Mouse (Mus musculus) G1E (cell line): Measurements from ENCODE around the gene Fgfr2. TPM values are rescaled to one million over a fixed set of nuclear protein-coding genes. Genes with fewer than 3 reads are reported as not detected.
"Not testable (repeated sequence)": the region's sequence is repeated elsewhere in the genome, so short reads cannot be mapped to it uniquely, and the experiment has no call there.

Source experiments
- ATAC-seq: 2 replicates; pipeline ENCODE4 v1.8.0; 2016; ENCODE audit warnings: mild to moderate bottlenecking; ENCODE audit not compliant: insufficient number of reproducible peaks, poor library complexity, low FRiP score, severe bottlenecking; ENCODE audit errors: extremely low read depth
- DNase-seq: peaks from one replicate; pipeline ENCODE4 v3.0.0; 2012; ENCODE audit warnings: low spot score
- H3K27me3 ChIP-seq: 2 replicates; pipeline ENCODE4 v1.6.1; 2012; ENCODE audit warnings: mild to moderate bottlenecking, low read length, inconsistent platforms; ENCODE audit not compliant: insufficient read depth
- H3K36me3 ChIP-seq: replicated peaks from 2 replicates; pipeline ENCODE3; 2012; ENCODE audit warnings: mild to moderate bottlenecking, inconsistent platforms
- H3K4me1 ChIP-seq: 2 replicates; pipeline ENCODE4 v1.6.1; 2012; ENCODE audit warnings: low read depth, low read length, inconsistent platforms, mixed read lengths; ENCODE audit not compliant: insufficient read depth
- H3K4me3 ChIP-seq: 2 replicates; pipeline ENCODE4 v1.5.1; 2012; ENCODE audit warnings: low read depth, mild to moderate bottlenecking, inconsistent platforms, low read length, moderate library complexity, mixed read lengths
- H3K9me3 ChIP-seq: replicated peaks from 2 replicates; pipeline ENCODE4 v1.6.1; 2012; ENCODE audit warnings: inconsistent platforms
- CTCF ChIP-seq: IDR thresholded peaks from 2 replicates; pipeline ENCODE4 v1.5.1; 2012; ENCODE audit warnings: low read depth, low read length, inconsistent platforms, mixed read lengths
- GATA1 ChIP-seq: IDR thresholded peaks from 2 replicates; pipeline ENCODE4 v1.6.1; 2012; ENCODE audit warnings: borderline replicate concordance, low read length, inconsistent platforms, mixed read lengths
- GATA2 ChIP-seq: IDR thresholded peaks from 2 replicates; pipeline ENCODE4 v1.6.1; 2012; ENCODE audit warnings: low read depth, low read length, inconsistent platforms, borderline replicate concordance
- POLR2AphosphoS5 ChIP-seq: IDR thresholded peaks from 2 replicates; pipeline ENCODE4 v1.6.1; 2012; ENCODE audit warnings: low read depth, low read length, inconsistent platforms; ENCODE audit not compliant: insufficient replicate concordance
- TAL1 ChIP-seq: conservative IDR thresholded peaks from 2 replicates; pipeline ENCODE4 v1.6.1; 2012; ENCODE audit warnings: low read depth, low read length, inconsistent platforms, mixed read lengths
- polyA plus RNA-seq: library from polyadenylated mRNA; stranded (reverse); fragments of >175 nt; gene quantifications from 2 replicates; pipeline ENCODE4 v1.2.3, GENCODE M21; 2012
- total RNA-seq, 2 experiments: library from RNA; stranded (forward) in 1 of 2; stranded (reverse) in 1 of 2; fragments of 200-1000 nt in 1 of 2; fragments of >200 nt in 1 of 2; fragmentation: Nextera tagmentation in 1 of 2; gene quantifications; 2 replicates each; pipeline ENCODE4 v1.2.3; 2014 to 2017

Gene Fgfr2
- total and polyA plus RNA-seq, 3 experiments = 0.22 TPM; not detected in 2

DNA sequence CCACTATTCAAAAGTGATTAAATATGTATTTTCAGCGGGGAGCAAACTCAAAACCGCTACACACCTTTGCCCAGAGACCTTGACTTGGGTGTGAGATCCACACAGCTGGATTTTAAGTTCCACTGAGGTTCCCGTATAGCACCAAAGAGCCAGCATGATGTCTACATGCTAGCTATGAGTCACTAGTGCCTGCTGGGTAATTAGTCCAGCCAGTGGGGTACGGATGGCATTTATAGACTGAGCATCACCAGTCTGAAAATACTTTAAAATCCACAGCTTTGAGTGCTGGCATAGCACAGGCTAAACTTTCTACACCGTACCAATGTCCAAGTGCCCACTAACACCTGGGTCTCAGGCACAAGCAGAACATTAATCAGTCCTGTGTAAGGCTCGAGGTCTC lies 23.0 kb downstream of the Fgfr2 start:
- Histone ChIP-seq H3K36me3 (peaks cover 86% of the 10 kb centered on the region), H3K4me1 (peaks cover 5% of the 10 kb centered on the region; the same call in 1 of the 2 replicates), H3K4me3 (no peak overlapping the region), H3K27me3 (no peaks in the 10 kb centered on the region), H3K9me3 (no peaks in the 10 kb centered on the region)
- no peak for TF ChIP-seq GATA1
- ATAC-seq = no peak
- DNase-seq = no peak

DNA sequence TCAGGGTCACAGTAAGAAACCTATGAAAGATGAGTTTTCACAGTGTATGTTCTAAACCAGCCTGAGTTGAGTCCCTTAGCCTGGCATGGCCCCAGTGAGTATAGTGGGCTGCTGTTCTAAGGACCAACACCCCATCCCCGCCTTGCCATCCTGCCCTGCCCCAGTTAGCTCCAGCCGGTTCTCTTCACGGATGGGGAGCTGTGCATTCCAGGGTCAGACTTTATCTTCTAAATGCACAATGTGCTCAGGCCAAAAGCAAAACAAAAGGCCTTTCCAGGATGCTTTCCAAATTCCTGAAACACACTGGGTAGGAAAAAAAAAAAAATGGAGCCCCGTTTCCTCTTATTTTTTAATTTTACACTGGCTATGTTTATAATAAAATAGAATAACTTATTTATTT lies 23.9 kb downstream of the Fgfr2 start:
- no peak for TF ChIP-seq CTCF
- TF ChIP-seq POLR2AphosphoS5 = no peak
- TF ChIP-seq GATA2 = no peak
- no peak for TF ChIP-seq TAL1
- no peak for TF ChIP-seq GATA1
- H3K36me3 ChIP-seq = peaks cover 83% of the 10 kb centered on the region
- H3K4me1 ChIP-seq = peaks cover 5% of the 10 kb centered on the region; the same call in 1 of the 2 replicates
- no peaks in the 10 kb centered on the region for H3K9me3 ChIP-seq
- ATAC-seq = no peak
- no peak overlapping the region for H3K4me3 ChIP-seq
- no peak for DNase-seq
- no peaks in the 10 kb centered on the region for H3K27me3 ChIP-seq

- Histone ChIP-seq H3K4me1 (peaks cover under 1% of the 10 kb centered on the region; the same call in 1 of the 2 replicates), H3K9me3 (no peaks in the 10 kb centered on the region), H3K4me3 (no peak overlapping the region), H3K27me3 (no peaks in the 10 kb centered on the region), H3K36me3 (peaks cover 85% of the 10 kb centered on the region)
- DNase-seq = no peak
- TF ChIP-seq GATA2 (no peak), GATA1 (no peak), CTCF (no peak), TAL1 (no peak), POLR2AphosphoS5 (no peak)
- ATAC-seq = no peak
These were observed 24.9 kb downstream of the Fgfr2 start for GRCm38 (mm10) chr7:133098118-133098793.

GRCm38 (mm10) chr7:133095610-133096009 lies 27.5 kb downstream of the Fgfr2 start:
- H3K4me3 ChIP-seq, ATAC-seq, DNase-seq, H3K4me1 ChIP-seq, H3K9me3 ChIP-seq, H3K27me3 ChIP-seq: not testable (repeated sequence)
- H3K36me3 ChIP-seq = peaks cover 85% of the 10 kb centered on the region

DNA sequence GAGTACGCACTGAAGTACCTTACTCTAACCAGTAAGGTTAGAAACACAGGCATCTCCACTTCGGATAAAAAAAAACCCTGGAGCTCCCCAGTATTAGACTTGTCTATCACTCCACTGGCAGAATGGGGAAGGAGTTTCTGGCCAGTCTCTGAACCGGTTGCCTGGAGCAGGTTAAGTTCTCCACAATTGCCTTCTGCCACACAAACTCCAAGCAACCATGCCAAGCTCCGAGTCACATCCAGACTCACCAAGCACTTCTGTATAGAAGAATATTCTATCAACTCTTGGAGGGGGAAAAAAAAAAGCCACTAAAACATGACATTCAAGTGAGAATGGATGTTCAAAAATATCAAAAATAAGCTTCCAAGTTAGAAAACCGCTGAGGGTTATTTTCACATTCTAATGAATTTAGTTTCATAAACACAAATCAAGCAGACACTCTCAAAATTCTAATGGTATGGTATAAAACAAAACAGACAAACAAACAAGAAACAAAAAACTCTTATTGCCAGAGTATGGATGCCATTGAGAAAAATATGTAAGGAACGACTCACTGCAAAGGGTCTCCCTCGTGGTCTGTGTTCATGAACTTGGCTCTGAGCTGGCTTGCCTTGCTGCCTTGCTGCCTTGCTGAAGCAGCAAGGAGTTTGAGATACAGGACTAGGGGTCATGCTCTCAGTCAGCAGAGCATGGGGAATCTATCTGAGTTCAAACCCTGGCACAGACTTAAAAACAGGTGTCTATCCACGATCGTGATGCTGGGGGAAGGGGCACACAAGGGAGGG lies 28.2 kb downstream of the Fgfr2 start:
- no peaks in the 10 kb centered on the region for H3K27me3 ChIP-seq
- no peak for ATAC-seq
- no peaks in the 10 kb centered on the region for H3K9me3 ChIP-seq
- DNase-seq = no peak
- H3K4me3 ChIP-seq = no peak overlapping the region
- H3K4me1 ChIP-seq = peaks cover 8% of the 10 kb centered on the region; the same call in 1 of the 2 replicates
- no peak for TF ChIP-seq TAL1
- no peak for TF ChIP-seq GATA2
- no peak for TF ChIP-seq GATA1
- no peak for TF ChIP-seq POLR2AphosphoS5
- no peak for TF ChIP-seq CTCF
- peaks cover 84% of the 10 kb centered on the region for H3K36me3 ChIP-seq

- TF ChIP-seq CTCF (no peak), POLR2AphosphoS5 (no peak)
- Histone ChIP-seq H3K4me1 (peaks cover 8% of the 10 kb centered on the region; the same call in 1 of the 2 replicates), H3K9me3 (no peaks in the 10 kb centered on the region), H3K27me3 (no peaks in the 10 kb centered on the region), H3K36me3 (peaks cover 81% of the 10 kb centered on the region), H3K4me3 (no peak overlapping the region)
- DNase-seq (no peak), ATAC-seq (no peak)
These were observed 29.0 kb downstream of the Fgfr2 start for GRCm38 (mm10) chr7:133094161-133094560.

DNA sequence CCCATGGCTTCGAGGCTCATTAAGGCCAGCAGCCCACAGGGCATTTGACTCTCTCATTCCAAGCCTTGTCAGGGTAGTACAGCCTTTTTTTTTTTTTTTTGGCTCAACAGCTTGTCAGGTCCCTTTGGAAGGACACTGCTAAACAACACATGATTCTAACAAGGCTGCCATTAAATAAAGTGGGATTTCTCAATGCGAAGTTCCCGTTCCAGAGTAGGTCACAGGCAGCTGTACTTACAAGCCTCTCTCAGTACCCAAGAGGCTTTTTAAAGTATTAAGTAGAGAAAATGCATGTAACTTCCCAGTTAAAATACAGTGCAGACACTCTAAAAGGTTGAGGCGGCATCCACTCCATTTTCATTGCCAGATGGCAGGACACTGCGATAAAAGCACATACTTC lies 29.4 kb downstream of the Fgfr2 start:
- Histone ChIP-seq H3K4me3 (no peak overlapping the region), H3K27me3 (no peaks in the 10 kb centered on the region), H3K9me3 (no peaks in the 10 kb centered on the region), H3K36me3 (peaks cover 81% of the 10 kb centered on the region), H3K4me1 (peaks cover 11% of the 10 kb centered on the region; the same call in 1 of the 2 replicates)
- TF ChIP-seq CTCF = no peak
- no peak for TF ChIP-seq TAL1
- TF ChIP-seq POLR2AphosphoS5 = no peak
- TF ChIP-seq GATA2 = no peak
- no peak for TF ChIP-seq GATA1
- DNase-seq (no peak), ATAC-seq (no peak)
